Mouse (Mus musculus): Measurements from ENCODE around the gene Wdfy1.

DNA sequence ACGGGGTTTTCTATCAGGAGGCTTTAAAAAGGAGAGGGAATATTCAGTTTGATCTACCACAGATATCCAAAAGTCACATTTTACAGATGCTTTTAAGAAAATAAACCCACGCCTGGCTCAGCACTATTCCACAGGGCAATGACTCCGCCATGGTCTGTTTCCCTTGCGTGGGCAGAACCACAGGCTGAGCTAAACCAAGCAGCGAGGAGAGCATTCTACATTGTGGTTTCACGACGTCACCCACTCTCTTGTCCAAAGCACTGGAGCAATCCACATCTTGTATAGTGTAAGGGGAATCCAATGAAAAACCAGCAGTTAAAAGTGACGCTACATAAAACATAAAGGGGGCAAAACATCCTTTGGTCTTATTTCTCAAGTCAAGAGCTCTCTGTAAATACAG lies 72.4 kb downstream of the Wdfy1 start:
- TF ChIP-seq POLR2A (IDR thresholded peaks at IDR 0.05; ENCODE audit: insufficient read depth, low read depth, low read length) = no peak
- TF ChIP-seq EP300 (IDR thresholded peaks at IDR 0.05; ENCODE audit: insufficient read depth, low read depth, low read length) = no peak
- no peak for TF ChIP-seq CTCF (IDR thresholded peaks at IDR 0.05)

All from heart, adult 2 months (tissue).